Mouse (Mus musculus): Measurements from ENCODE around the gene Dhx57. TPM values are rescaled to one million over a fixed set of nuclear protein-coding genes. Genes with fewer than 3 reads are reported as not detected.

The Dhx57 gene
- polyA plus RNA-seq (2015; fragmentation: Nextera tagmentation; extraction: Ambion mirVana): 4.2 and 5.7 TPM in 2 replicates

DNA sequence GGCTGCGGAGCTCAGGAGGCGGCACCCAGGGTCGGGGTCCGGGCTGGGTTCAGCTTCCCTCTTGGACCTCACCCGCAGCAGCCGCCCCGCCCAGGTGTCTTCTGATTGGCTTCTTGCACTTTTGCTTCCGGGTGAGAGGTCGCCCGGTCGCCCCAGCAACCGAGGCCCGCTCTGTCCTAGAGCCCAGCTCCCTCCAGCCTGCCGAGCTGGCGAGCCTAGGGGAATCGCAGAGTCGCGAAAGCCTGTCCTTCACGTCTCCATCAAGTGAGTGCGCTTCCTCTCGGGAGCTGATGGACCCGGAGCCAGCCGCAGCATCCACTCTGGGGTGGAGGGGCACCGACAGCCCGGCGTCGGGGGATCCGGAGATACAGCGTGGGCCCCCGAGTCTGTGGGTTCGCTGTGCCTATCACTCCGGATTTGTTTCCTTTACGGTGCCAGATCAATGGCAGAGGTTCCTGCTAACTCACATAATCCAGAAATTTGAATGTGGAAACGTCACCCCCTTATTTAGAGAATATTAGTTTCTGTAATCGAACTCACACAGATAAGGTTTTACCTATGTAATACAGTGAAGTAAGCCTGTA is at the start of gene Dhx57, which contains the start of gene Morn2:
Dhx57 (minus strand) TSS at position 403 of the 584 bp plus-strand sequence.
Morn2 (plus strand) TSS at position 130 of the 584 bp plus-strand sequence.
- under 1% methylated on average over 31 of the region's 35 CpGs for WGBS
- Histone ChIP-seq H3K27ac (ENCODE audit: low read length) (peak within 1 kb of the TSS; percentile 80), H3K4me2 (replicated peaks; ENCODE audit: low read depth, low read length) (peak within 1 kb of the TSS; percentile 91), H3K36me3 (ENCODE audit: insufficient read depth, low read length) (no peaks in the 10 kb centered on the region), H3K4me1 (ENCODE audit: insufficient read depth, low read depth, low read length) (no peaks in the 10 kb centered on the region), H3K9ac (replicated peaks; ENCODE audit: low read depth) (peak within 1 kb of the TSS; percentile 76), H3K9me3 (ENCODE audit: low read length) (no peaks in the 10 kb centered on the region), H3K4me3 (ENCODE audit: low read depth, low read length) (peak within 1 kb of the TSS; percentile 91), H3K27me3 (replicated peaks; ENCODE audit: insufficient read depth, low read length) (no peaks in the 10 kb centered on the region)
- ATAC-seq (peak; percentile 100), DNase-seq (ENCODE audit: low spot score) (peak; percentile 97)
- TF ChIP-seq EP300 (IDR thresholded peaks at IDR 0.05) (no peak), CTCF (IDR thresholded peaks at IDR 0.05) (no peak)

- Histone ChIP-seq H3K9ac (replicated peaks; ENCODE audit: low read depth) (no peak overlapping the region), H3K36me3 (ENCODE audit: insufficient read depth, low read length) (no peaks in the 10 kb centered on the region), H3K27me3 (replicated peaks; ENCODE audit: insufficient read depth, low read length) (no peaks in the 10 kb centered on the region), H3K4me1 (ENCODE audit: insufficient read depth, low read depth, low read length) (no peaks in the 10 kb centered on the region), H3K4me2 (replicated peaks; ENCODE audit: low read depth, low read length) (no peak overlapping the region), H3K4me3 (ENCODE audit: low read depth, low read length) (no peak overlapping the region), H3K27ac (ENCODE audit: low read length) (no peak overlapping the region), H3K9me3 (ENCODE audit: low read length) (no peaks in the 10 kb centered on the region)
- peak; percentile 40 for DNase-seq (ENCODE audit: low spot score)
- TF ChIP-seq EP300 (IDR thresholded peaks at IDR 0.05) (no peak), CTCF (IDR thresholded peaks at IDR 0.05) (peak; percentile 56)
- 45% methylated on average over 2 of the region's 2 CpGs for WGBS
- peak; percentile 43; the same call in 1 of the 2 replicates for ATAC-seq
These were observed 42.1 kb upstream of the Dhx57 start for GRCm38 (mm10) chr17:80332386-80332785.

GRCm38 (mm10) chr17:80326431-80326830 is 36.2 kb upstream of the Dhx57 start:
- H3K9me3 ChIP-seq (ENCODE audit: low read length): no peaks in the 10 kb centered on the region
- no peak overlapping the region for H3K4me2 ChIP-seq (replicated peaks; ENCODE audit: low read depth, low read length)
- TF ChIP-seq CTCF (IDR thresholded peaks at IDR 0.05): no peak
- no peak for TF ChIP-seq EP300 (IDR thresholded peaks at IDR 0.05)
- no peak overlapping the region for H3K4me3 ChIP-seq (ENCODE audit: low read depth, low read length)
- 86% methylated on average over 3 of the region's 3 CpGs for WGBS
- no peak overlapping the region for H3K27ac ChIP-seq (ENCODE audit: low read length)
- H3K36me3 ChIP-seq (ENCODE audit: insufficient read depth, low read length): no peaks in the 10 kb centered on the region
- H3K9ac ChIP-seq (replicated peaks; ENCODE audit: low read depth): no peak overlapping the region
- H3K27me3 ChIP-seq (replicated peaks; ENCODE audit: insufficient read depth, low read length): no peaks in the 10 kb centered on the region
- ATAC-seq: no peak
- no peaks in the 10 kb centered on the region for H3K4me1 ChIP-seq (ENCODE audit: insufficient read depth, low read depth, low read length)
- no peak for DNase-seq (ENCODE audit: low spot score)

GRCm38 (mm10) chr17:80325456-80325855 is 35.2 kb upstream of the Dhx57 start:
- Histone ChIP-seq H3K4me2 (replicated peaks; ENCODE audit: low read depth, low read length) (no peak overlapping the region), H3K27ac (ENCODE audit: low read length) (no peak overlapping the region), H3K9me3 (ENCODE audit: low read length) (no peaks in the 10 kb centered on the region), H3K4me1 (ENCODE audit: insufficient read depth, low read depth, low read length) (no peaks in the 10 kb centered on the region), H3K36me3 (ENCODE audit: insufficient read depth, low read length) (no peaks in the 10 kb centered on the region), H3K27me3 (replicated peaks; ENCODE audit: insufficient read depth, low read length) (no peaks in the 10 kb centered on the region), H3K9ac (replicated peaks; ENCODE audit: low read depth) (no peak overlapping the region), H3K4me3 (ENCODE audit: low read depth, low read length) (no peak overlapping the region)
- no peak for ATAC-seq
- no peak for DNase-seq (ENCODE audit: low spot score)
- WGBS: 56% methylated on average over 5 of the region's 5 CpGs
- TF ChIP-seq EP300 (IDR thresholded peaks at IDR 0.05) (no peak), CTCF (IDR thresholded peaks at IDR 0.05) (no peak)

DNA sequence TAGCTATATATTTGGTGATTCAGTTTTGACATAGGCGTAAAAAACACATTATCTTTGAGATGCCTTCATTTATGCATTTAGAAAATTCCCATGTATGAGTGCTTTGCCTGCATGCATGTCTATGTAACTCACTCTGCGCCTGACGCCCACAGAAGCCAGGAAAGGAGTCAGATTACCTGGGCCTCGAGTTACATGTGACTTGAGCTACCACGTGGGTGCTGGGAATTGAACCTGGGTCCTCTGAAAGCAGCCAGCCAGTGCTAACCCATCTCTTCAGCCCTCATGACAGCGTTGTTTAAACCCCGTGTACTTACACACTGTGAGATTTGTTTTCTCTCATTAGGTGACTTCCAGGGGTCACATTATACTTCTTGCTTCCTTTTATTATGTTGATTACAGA is 34.2 kb upstream of the Dhx57 start:
- H3K9ac ChIP-seq (replicated peaks; ENCODE audit: low read depth): no peak overlapping the region
- DNase-seq (ENCODE audit: low spot score): no peak
- H3K4me2 ChIP-seq (replicated peaks; ENCODE audit: low read depth, low read length): no peak overlapping the region
- H3K4me3 ChIP-seq (ENCODE audit: low read depth, low read length): no peak overlapping the region
- no peaks in the 10 kb centered on the region for H3K27me3 ChIP-seq (replicated peaks; ENCODE audit: insufficient read depth, low read length)
- 80% methylated on average over 7 of the region's 7 CpGs for WGBS
- H3K4me1 ChIP-seq (ENCODE audit: insufficient read depth, low read depth, low read length): no peaks in the 10 kb centered on the region
- H3K9me3 ChIP-seq (ENCODE audit: low read length): no peaks in the 10 kb centered on the region
- no peak for ATAC-seq
- TF ChIP-seq CTCF (IDR thresholded peaks at IDR 0.05): no peak
- no peak for TF ChIP-seq EP300 (IDR thresholded peaks at IDR 0.05)
- H3K27ac ChIP-seq (ENCODE audit: low read length): no peak overlapping the region
- no peaks in the 10 kb centered on the region for H3K36me3 ChIP-seq (ENCODE audit: insufficient read depth, low read length)

- Histone ChIP-seq H3K27me3 (replicated peaks; ENCODE audit: insufficient read depth, low read length) (no peaks in the 10 kb centered on the region), H3K4me1 (ENCODE audit: insufficient read depth, low read depth, low read length) (no peaks in the 10 kb centered on the region), H3K9me3 (ENCODE audit: low read length) (no peaks in the 10 kb centered on the region), H3K4me2 (replicated peaks; ENCODE audit: low read depth, low read length) (no peak overlapping the region), H3K36me3 (ENCODE audit: insufficient read depth, low read length) (no peaks in the 10 kb centered on the region), H3K4me3 (ENCODE audit: low read depth, low read length) (no peak overlapping the region), H3K9ac (replicated peaks; ENCODE audit: low read depth) (no peak overlapping the region), H3K27ac (ENCODE audit: low read length) (no peak overlapping the region)
- WGBS: 51% methylated on average over 8 of the region's 8 CpGs
- TF ChIP-seq EP300 (IDR thresholded peaks at IDR 0.05) (no peak), CTCF (IDR thresholded peaks at IDR 0.05) (no peak)
- ATAC-seq (peak; percentile 17; the same call in 1 of the 2 replicates), DNase-seq (ENCODE audit: low spot score) (no peak)
These were observed 33.4 kb upstream of the Dhx57 start for GRCm38 (mm10) chr17:80323658-80324057.
